In the genomic region with DNA sequence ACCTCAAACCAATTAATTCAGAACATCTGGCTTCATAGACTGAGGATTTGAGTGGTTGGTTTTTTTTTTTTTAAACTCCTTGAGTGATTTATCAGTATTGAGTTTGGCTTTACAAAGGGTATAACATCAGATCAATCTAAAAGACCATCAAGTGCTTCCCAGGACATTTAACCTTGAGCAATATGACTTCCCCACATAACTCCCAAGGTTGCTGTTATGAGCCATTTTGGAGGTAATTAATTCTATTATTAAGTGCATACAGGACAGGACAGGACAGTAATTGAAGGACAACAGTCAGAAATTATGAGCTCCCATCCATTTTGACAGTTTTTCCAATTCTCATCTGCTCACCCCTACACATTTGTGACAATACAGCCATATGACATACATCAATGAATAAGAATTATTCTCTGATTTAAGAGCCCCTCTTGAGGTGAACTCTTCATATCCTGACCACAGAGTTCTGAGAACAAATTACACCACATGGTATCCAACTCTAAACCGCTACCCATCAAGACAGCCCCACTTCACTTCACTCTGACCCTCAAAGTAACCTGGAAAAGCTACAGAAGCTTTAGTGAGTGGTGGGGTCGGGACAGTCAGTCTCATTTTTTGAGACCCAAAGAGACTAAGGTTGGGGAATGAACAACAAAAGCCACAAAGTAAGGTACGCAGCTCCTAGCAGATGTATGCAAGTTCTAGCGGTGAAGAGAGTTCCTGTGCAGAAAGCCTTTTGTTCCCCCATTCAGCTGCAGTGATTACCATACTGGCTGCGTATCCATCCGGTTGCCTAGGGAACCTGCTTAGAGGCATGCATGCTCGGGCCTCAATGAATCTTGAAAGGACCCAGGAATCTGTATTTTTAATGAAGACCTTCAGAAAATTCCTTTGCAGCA, we compare ENCODE assay signal across 9 mouse cellular contexts. TPM values are rescaled to one million over a fixed set of nuclear protein-coding genes. Genes with fewer than 3 reads are reported as not detected.
DNase-seq lines count a peak whose midpoint lies in the region; ATAC-seq and TF ChIP-seq lines count a peak whose summit lies in the region.
"Had no signal": no experiment of that assay in that cellular context is flagged by ENCODE, and none has a peak within 500 bp of the region (broad histone marks: within the 10 kb centered on the region; RNA-seq: fewer than 3 reads in every experiment).

No protein-coding gene starts in this region.

- WGBS in hindbrain, embryonic 13.5 days = 6% methylated on average over 7 of the region's 7 CpGs
- whole genome bisulfite sequencing in limb, embryonic 14.5 days = 25% methylated on average over 7 of the region's 7 CpGs
- WGBS in cerebellum, adult 2 months = 55% methylated on average over 7 of the region's 7 CpGs

- peaks cover 24% of the 10 kb centered on the region for H3K4me1 ChIP-seq in hindbrain, embryonic 13.5 days (replicated peaks)
- H3K4me1 ChIP-seq in limb, embryonic 14.5 days (ENCODE audit: control insufficient read depth, insufficient read depth, low read length) = no peaks in the 10 kb centered on the region
- H3K4me1 ChIP-seq in cerebellum, adult 2 months (ENCODE audit: control insufficient read depth, insufficient read depth, low read length) = no peaks in the 10 kb centered on the region

- TF ChIP-seq CTCF in cerebellum, adult 2 months (IDR thresholded peaks at IDR 0.05; ENCODE audit: borderline replicate concordance, insufficient read depth, low read depth, low read length) = no peak

- peak overlapping the region; percentile 44 for H3K4me2 ChIP-seq in hindbrain, embryonic 13.5 days
- H3K4me2 ChIP-seq in limb, embryonic 14.5 days (replicated peaks; ENCODE audit: low read depth, low read length, severe bottlenecking) = no peak overlapping the region

- H3K9me3 ChIP-seq in hindbrain, embryonic 13.5 days = no peaks in the 10 kb centered on the region
- H3K9me3 ChIP-seq in limb, embryonic 14.5 days (ENCODE audit: control insufficient read depth, low read length) = no peaks in the 10 kb centered on the region

- H3K9ac ChIP-seq in hindbrain, embryonic 13.5 days = 0 out of 2 replicates have a peak overlapping the region, but pooled peaks have one; percentile 24
- H3K9ac ChIP-seq in limb, embryonic 14.5 days (ENCODE audit: low read depth, low read length, severe bottlenecking) = no peak overlapping the region

- peak; percentile 11 for DNase-seq in adrenal gland, postnatal 14 days
- no peak for DNase-seq in adrenal gland, postnatal 4 days (ENCODE audit: low spot score in 2 of 2)
- peak; percentile 51 for DNase-seq in limb, embryonic 14.5 days (ENCODE audit: low spot score)
- peak; percentile 38 for DNase-seq in right cerebral cortex, postnatal 14 days
- no peak for DNase-seq in cerebellum, adult 2 months
- DNase-seq in kidney, postnatal 36 days = no peak
- no peak for DNase-seq in thymus, adult 18-20 months

- no peaks in the 10 kb centered on the region for H3K36me3 ChIP-seq in hindbrain, embryonic 13.5 days
- H3K36me3 ChIP-seq in limb, embryonic 14.5 days (ENCODE audit: control insufficient read depth, insufficient read depth, low read length) = no peaks in the 10 kb centered on the region

- no peak for TF ChIP-seq POLR2A in limb, embryonic 14.5 days (IDR thresholded peaks at IDR 0.05; ENCODE audit: borderline replicate concordance, extremely low read depth, insufficient read depth, insufficient read length)
- no peak for TF ChIP-seq POLR2A in cerebellum, adult 2 months (IDR thresholded peaks at IDR 0.05; ENCODE audit: borderline replicate concordance, insufficient read depth, low read length)

- H3K27ac ChIP-seq in hindbrain, embryonic 13.5 days = peak overlapping the region; percentile 87
- no peak overlapping the region for H3K27ac ChIP-seq in limb, embryonic 14.5 days (replicated peaks; ENCODE audit: low read depth, low read length)
- no peak overlapping the region for H3K27ac ChIP-seq in cerebellum, adult 2 months (ENCODE audit: insufficient read depth, low read length)
- H3K27ac ChIP-seq: left cerebral cortex, adult 2 months had no signal

- no peaks in the 10 kb centered on the region for H3K27me3 ChIP-seq in hindbrain, embryonic 13.5 days
- no peaks in the 10 kb centered on the region for H3K27me3 ChIP-seq in limb, embryonic 14.5 days (ENCODE audit: control insufficient read depth, insufficient read depth, low read length)
- H3K27me3 ChIP-seq in cerebellum, adult 2 months (ENCODE audit: control insufficient read depth, insufficient read depth, low read length) = no peaks in the 10 kb centered on the region

- no peak overlapping the region for H3K4me3 ChIP-seq in hindbrain, embryonic 13.5 days
- H3K4me3 ChIP-seq in limb, embryonic 14.5 days (replicated peaks; ENCODE audit: low read length) = no peak overlapping the region
- no peak overlapping the region for H3K4me3 ChIP-seq in cerebellum, adult 2 months (replicated peaks; ENCODE audit: insufficient read depth, low read depth, low read length)
- H3K4me3 ChIP-seq: left cerebral cortex, adult 2 months had no signal

- ATAC-seq in hindbrain, embryonic 13.5 days (ENCODE audit: low FRiP score) = peak; percentile 95
- ATAC-seq in limb, embryonic 14.5 days (ENCODE audit: low FRiP score, low read depth) = no peak

RNA-seq across cellular contexts. Expression of gene Gm21962, which starts 11.8 kb away (rescaled TPM):
- not detected in 2 replicates for total RNA-seq in adrenal gland, postnatal 14 days (2021)
- total RNA-seq in adrenal gland, postnatal 4 days (2021) = not detected
- polyA plus RNA-seq in hindbrain, embryonic 13.5 days (2015; fragmentation: Nextera tagmentation; extraction: Ambion mirVana) = not detected in 2 replicates
- polyA plus RNA-seq in limb, embryonic 14.5 days (2012; rRNA removed) = not detected in 2 replicates
- not detected in 2 replicates for polyA plus RNA-seq in limb, embryonic 14.5 days (2014; fragmentation: Nextera tagmentation; extraction: Ambion mirVana)
- not detected in 2 replicates for polyA plus RNA-seq in cerebellum, adult 2 months (2012; rRNA removed)
- total RNA-seq: left cerebral cortex, adult 2 months had no signal

Comparison
In these comparisons a context has a peak if more than half of its experiments do, and no peak if none do; other contexts are left out.
1. DNase-seq: peak in adrenal gland, postnatal 14 days (single experiment), limb, embryonic 14.5 days (single experiment) and right cerebral cortex, postnatal 14 days (single experiment); none in adrenal gland, postnatal 4 days (0 of 2), cerebellum, adult 2 months (0 of 2), kidney, postnatal 36 days (0 of 2) and thymus, adult 18-20 months (0 of 2).